Mouse (Mus musculus) left cerebral cortex, postnatal 25 days (tissue): ENCODE results near the gene AI481877. TPM values are rescaled to one million over a fixed set of nuclear protein-coding genes. Genes with fewer than 3 reads are reported as not detected.

Experiments used
- DNase-seq, 2 experiments: peaks; one replicate each; pipeline ENCODE4 v3.0.0; 2022; ENCODE audit warnings: low spot score in 2 of 2, mixed read lengths in 1 of 2
- intact Hi-C: fragments of 180-260 bp; cut with DNase I; formaldehyde crosslinking; loops from one replicate; pipeline ENCODE4 v1.15.1; 2025
- total RNA-seq, 2 experiments: library from RNA; stranded (reverse); gene quantifications; 2 replicates each; pipeline ENCODE4 v1.2.3; 2021

The AI481877 gene
- total RNA-seq, 2 experiments from 2014 or later = not detected

GRCm38 (mm10) chr4:58997081-58997480 is 141.7 kb downstream of the AI481877 start:
- intact Hi-C loops = no loop called here
- DNase-seq = no peak

- intact Hi-C loops = no loop called here
- no peak for DNase-seq
Observed at GRCm38 (mm10) chr4:58995251-58995693, 143.5 kb downstream of the AI481877 start.

DNA sequence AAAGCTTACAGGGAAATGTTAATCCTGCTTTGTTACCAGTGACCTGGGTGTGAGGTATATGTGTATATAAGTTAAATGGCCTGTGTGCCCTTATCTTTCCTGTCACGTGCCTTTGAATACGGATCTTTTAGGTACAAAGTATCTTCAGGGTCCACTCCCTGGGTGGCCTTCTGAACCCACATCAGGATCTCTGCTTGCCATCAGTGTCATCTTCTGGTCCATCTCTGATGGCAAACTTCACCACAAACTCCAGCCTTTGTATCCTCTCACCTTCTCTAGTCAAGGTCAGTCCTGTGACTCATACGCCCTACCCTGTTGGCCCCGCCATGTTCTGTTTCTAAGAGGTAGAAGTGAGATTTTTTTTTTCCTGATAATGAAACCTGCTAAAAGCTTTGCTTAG is 144.0 kb downstream of the AI481877 start, which contains the start of gene Dnajc25:
Gene Dnajc25, plus strand, starts transcription at position 301 of the 400 bp plus-strand sequence.
- no peak for DNase-seq
- intact Hi-C loops = no loop called here

Other genes starting within 250 kb of the AI481877 start
- gene Ecpas, start 226.2 kb downstream of the AI481877 start, total RNA-seq = 100 to 1,000 TPM; 123 to 137 TPM
- gene Zkscan16, start 195.4 kb downstream of the AI481877 start, total RNA-seq = 10 to 100 TPM; 40.1 to 42.0 TPM
- gene Ptgr1, start 151.9 kb downstream of the AI481877 start, total RNA-seq = 1 to 10 TPM; 1.5 to 1.8 TPM
- gene Dnajc25, start 143.9 kb downstream of the AI481877 start, total RNA-seq = 1 to 10 TPM; 4.8 to 4.9 TPM
- 1 to 10 TPM; 1.5 to 2.4 TPM for gene Gm20503, start 135.8 kb downstream of the AI481877 start, total RNA-seq
- gene Gng10, start 103.9 kb downstream of the AI481877 start, total RNA-seq = 10 to 100 TPM; 75.6 to 77.4 TPM
- gene Ugcg, start 50.3 kb upstream of the AI481877 start, total RNA-seq = 10 to 100 TPM; 90.6 to 90.9 TPM